Mouse (Mus musculus) heart, adult 2 months (tissue): ENCODE data around the gene Nptx1. TPM values are rescaled to one million over a fixed set of nuclear protein-coding genes. Genes with fewer than 3 reads are reported as not detected.
A peak's percentile ranks its signal among the peaks of the same experiment; 100 is the strongest.

Source experiments
- DNase-seq, 2 experiments: peaks; one replicate each; pipeline ENCODE4 v3.0.0; 2021
- H3K27ac ChIP-seq: fragments of 200-600 bp; 2 replicates; pipeline ENCODE4 v1.8.1; 2022
- H3K27me3 ChIP-seq: fragments of 200-500 bp; 2 replicates; pipeline ENCODE4 v1.6.1; 2012; ENCODE audit warnings: mild to moderate bottlenecking, low read length, inconsistent platforms, mixed read lengths; ENCODE audit not compliant: control insufficient read depth, insufficient read depth
- H3K36me3 ChIP-seq: fragments of 200-500 bp; 2 replicates; pipeline ENCODE4 v1.6.1; 2012; ENCODE audit warnings: low read length, inconsistent platforms; ENCODE audit not compliant: control insufficient read depth, insufficient read depth
- H3K4me1 ChIP-seq: fragments of 200-500 bp; 2 replicates; pipeline ENCODE4 v1.6.1; 2011; ENCODE audit warnings: low read length; ENCODE audit not compliant: control insufficient read depth, insufficient read depth
- H3K4me3 ChIP-seq: fragments of 200-600 bp; 2 replicates; pipeline ENCODE4 v1.8.1; 2022
- H3K79me2 ChIP-seq: fragments of 200-500 bp; replicated peaks from 2 replicates; pipeline ENCODE4 v1.6.1; 2012; ENCODE audit warnings: mild to moderate bottlenecking, inconsistent platforms, low read length, moderate library complexity, mixed read lengths; ENCODE audit not compliant: control insufficient read depth, insufficient read depth
- H3K9ac ChIP-seq: fragments of 200-500 bp; 2 replicates; pipeline ENCODE4 v1.6.1; 2012; ENCODE audit warnings: low read depth, mild to moderate bottlenecking, control low read depth, inconsistent platforms, low read length, mixed read lengths
- CTCF ChIP-seq: fragments of 200-600 bp; IDR thresholded peaks from 2 replicates; pipeline ENCODE4 v1.8.1; 2022; ENCODE audit warnings: antibody characterized with exemption, mild to moderate bottlenecking, moderate library complexity
- EP300 ChIP-seq: fragments of 200-500 bp; IDR thresholded peaks from 2 replicates; pipeline ENCODE4 v1.6.1; 2011; ENCODE audit warnings: low read depth, low read length, control low read depth; ENCODE audit not compliant: insufficient read depth
- POLR2A ChIP-seq: fragments of 200-500 bp; IDR thresholded peaks from 2 replicates; pipeline ENCODE4 v1.6.1; 2011; ENCODE audit warnings: mild to moderate bottlenecking, low read depth, low read length, control low read depth; ENCODE audit not compliant: insufficient read depth
- WGBS: fragments of 180-500 bp; shearing (Covaris S2); methylation state at CpG from one replicate; pipeline ENCODE4 v1.1.7; 2018; 5-methylcytosine and 5-hydroxymethylcytosine counted together
- intact Hi-C: fragments of 180-260 bp; cut with DNase I; formaldehyde crosslinking; loops from one replicate; pipeline ENCODE4 v1.15.1; 2025
- polyA plus RNA-seq: library from polyadenylated mRNA; depleted of rRNA; stranded (reverse); fragments of >200 nt; gene quantifications from 2 replicates; pipeline ENCODE4 v1.2.3, GENCODE M21; 2012
- total RNA-seq, 2 experiments: library from RNA; stranded (reverse); gene quantifications; 2 replicates each; pipeline ENCODE4 v1.2.3; 2021

The Nptx1 gene
- total and polyA plus RNA-seq, 3 experiments = 0.09 to 0.23 (median 0.16) TPM

- no peaks in the 10 kb centered on the region for H3K36me3 ChIP-seq
- no peaks in the 10 kb centered on the region for H3K79me2 ChIP-seq
- H3K9ac ChIP-seq = no peak overlapping the region
- intact Hi-C loops = no loop called here
- peak overlapping the region; percentile 23 for H3K4me3 ChIP-seq
- no peak overlapping the region for H3K27ac ChIP-seq
- H3K27me3 ChIP-seq = peaks cover 31% of the 10 kb centered on the region
- TF ChIP-seq CTCF (peak; percentile 30; the same call in 1 of the 2 replicates), EP300 (no peak), POLR2A (no peak)
- WGBS = 1% methylated on average over 37 of the region's 37 CpGs
- H3K4me1 ChIP-seq = peaks cover 4% of the 10 kb centered on the region
- no peak for DNase-seq
Observed at GRCm38 (mm10) chr11:119548741-119549370, 1.3 kb upstream of the Nptx1 start.

DNA sequence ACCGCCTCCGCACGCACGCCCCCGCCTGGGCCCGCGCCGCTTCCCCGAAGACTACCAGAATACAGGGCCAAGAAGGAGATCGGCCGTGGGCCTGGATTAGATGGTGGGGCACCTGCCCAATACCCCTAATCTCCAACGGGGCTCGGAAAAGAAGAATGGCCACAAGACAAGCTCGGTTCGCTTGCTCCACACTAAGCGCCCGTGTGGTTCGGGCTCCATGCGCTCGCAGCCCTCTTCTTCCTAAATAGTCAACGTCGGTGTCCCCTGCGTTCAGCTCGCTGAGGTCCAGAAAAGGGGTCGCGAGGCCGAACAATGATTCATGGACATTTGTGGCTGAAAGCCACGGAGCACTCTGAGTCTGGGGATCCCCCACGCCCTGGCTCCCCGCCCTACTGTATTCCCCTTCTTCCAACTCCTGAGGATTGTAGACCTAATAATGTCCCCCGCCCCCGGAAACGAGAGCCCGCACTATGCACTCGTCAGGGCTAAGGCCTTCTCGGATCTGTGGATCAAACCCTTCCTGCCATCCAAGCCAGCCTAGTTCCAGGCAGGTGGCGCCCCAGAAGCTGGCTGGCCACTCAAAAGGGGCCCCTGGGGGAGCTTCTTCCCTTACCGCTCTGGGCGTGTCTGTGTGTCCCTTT, 518 bp upstream of the Nptx1 start:
- H3K27ac ChIP-seq = no peak overlapping the region
- TF ChIP-seq POLR2A (no peak), EP300 (no peak), CTCF (no peak)
- peaks cover 31% of the 10 kb centered on the region for H3K27me3 ChIP-seq
- H3K79me2 ChIP-seq = no peaks in the 10 kb centered on the region
- WGBS = 1% methylated on average over 39 of the region's 39 CpGs
- peak overlapping the region; percentile 62; the same call in 1 of the 2 replicates for H3K9ac ChIP-seq
- peaks cover 4% of the 10 kb centered on the region for H3K4me1 ChIP-seq
- H3K4me3 ChIP-seq = peak overlapping the region; percentile 69
- no peak for DNase-seq
- no peaks in the 10 kb centered on the region for H3K36me3 ChIP-seq
- intact Hi-C loops = no loop called here

- Histone ChIP-seq H3K4me1 (peaks cover 4% of the 10 kb centered on the region), H3K27me3 (peaks cover 31% of the 10 kb centered on the region), H3K9ac (peak overlapping the region; percentile 62), H3K36me3 (no peaks in the 10 kb centered on the region), H3K4me3 (peak overlapping the region; percentile 69), H3K27ac (no peak overlapping the region), H3K79me2 (no peaks in the 10 kb centered on the region)
- peak; percentile 45 to 46 for DNase-seq
- intact Hi-C loops = no loop called here
- 2% methylated on average over 46 of the region's 46 CpGs for WGBS
- TF ChIP-seq EP300 (no peak), CTCF (no peak), POLR2A (no peak)
Observed at GRCm38 (mm10) chr11:119546496-119547182, 914 bp downstream of the Nptx1 start.

- H3K9ac ChIP-seq = no peak overlapping the region
Observed at GRCm38 (mm10) chr11:119545741-119546495, 1.6 kb downstream of the Nptx1 start.

GRCm38 (mm10) chr11:119545281-119545680, 2.3 kb downstream of the Nptx1 start:
- H3K9ac ChIP-seq = no peak overlapping the region
- WGBS = 47% methylated on average over 3 of the region's 3 CpGs
- DNase-seq = no peak
- peaks cover 31% of the 10 kb centered on the region for H3K27me3 ChIP-seq
- no peak overlapping the region for H3K27ac ChIP-seq
- intact Hi-C loops = no loop called here
- no peak for TF ChIP-seq EP300
- TF ChIP-seq POLR2A = no peak
- TF ChIP-seq CTCF = no peak
- H3K4me1 ChIP-seq = peaks cover 4% of the 10 kb centered on the region
- no peaks in the 10 kb centered on the region for H3K36me3 ChIP-seq
- H3K79me2 ChIP-seq = no peaks in the 10 kb centered on the region
- H3K4me3 ChIP-seq = no peak overlapping the region

More at GRCm38 (mm10) chr11:119545741-119546495, 1.6 kb downstream of the Nptx1 start:
- H3K27me3 ChIP-seq = peaks cover 31% of the 10 kb centered on the region
- peak; percentile 32 for TF ChIP-seq CTCF
- TF ChIP-seq EP300 = no peak
- no peak for DNase-seq
- WGBS = 6% methylated on average over 10 of the region's 10 CpGs
- H3K36me3 ChIP-seq = no peaks in the 10 kb centered on the region
- H3K27ac ChIP-seq = no peak overlapping the region
- peaks cover 4% of the 10 kb centered on the region for H3K4me1 ChIP-seq
- intact Hi-C loops = no loop called here
- no peak overlapping the region; the same call in 1 of the 2 replicates for H3K4me3 ChIP-seq
- no peaks in the 10 kb centered on the region for H3K79me2 ChIP-seq
